Mouse (Mus musculus) heart, embryonic 12.5 days (tissue): ENCODE measurements around the gene Gm35315. TPM values are rescaled to one million over a fixed set of nuclear protein-coding genes. Genes with fewer than 3 reads are reported as not detected.
"Not testable (repeated sequence)": the region's sequence is repeated elsewhere in the genome, so short reads cannot be mapped to it uniquely, and the experiment has no call there.

ENCODE experiments used
- ATAC-seq: fragments of 200-750 bp; cut with Nextera tagmentation; 2 replicates; pipeline ENCODE4 v1.8.0; 2017; ENCODE audit warnings: moderate TSS enrichment, moderate library complexity; ENCODE audit not compliant: insufficient number of reproducible peaks, low FRiP score
- H3K27ac ChIP-seq: fragments of 300-500 bp; sonication (generic); 2 replicates; pipeline ENCODE4 v1.5.1; 2016; ENCODE audit warnings: mild to moderate bottlenecking, moderate library complexity; ENCODE audit not compliant: poor library complexity, severe bottlenecking
- H3K27me3 ChIP-seq: fragments of 300-500 bp; sonication (generic); replicated peaks from 2 replicates; pipeline ENCODE4 v1.6.1; 2016; ENCODE audit warnings: mild to moderate bottlenecking, moderate library complexity
- H3K36me3 ChIP-seq: fragments of 300-500 bp; sonication (generic); 2 replicates; pipeline ENCODE4 v1.6.1; 2016; ENCODE audit warnings: mild to moderate bottlenecking, moderate library complexity
- H3K4me1 ChIP-seq: fragments of 300-500 bp; sonication (generic); replicated peaks from 2 replicates; pipeline ENCODE4 v1.6.1; 2016; ENCODE audit warnings: mild to moderate bottlenecking
- H3K4me2 ChIP-seq: fragments of 300-500 bp; sonication (generic); 2 replicates; pipeline ENCODE4 v1.6.1; 2016; ENCODE audit warnings: mild to moderate bottlenecking, moderate library complexity
- H3K4me3 ChIP-seq: fragments of 300-500 bp; sonication (generic); 2 replicates; pipeline ENCODE4 v1.5.1; 2016; ENCODE audit warnings: mild to moderate bottlenecking
- H3K9ac ChIP-seq: fragments of 300-500 bp; sonication (generic); 2 replicates; pipeline ENCODE4 v1.6.1; 2016; ENCODE audit warnings: mild to moderate bottlenecking, moderate library complexity
- H3K9me3 ChIP-seq: fragments of 300-500 bp; sonication (generic); replicated peaks from 2 replicates; pipeline ENCODE4 v1.6.1; 2016; ENCODE audit warnings: mild to moderate bottlenecking, moderate library complexity
- WGBS: fragments of 180-500 bp; shearing (Covaris S2); methylation state at CpG from one replicate; pipeline ENCODE4 v1.1.7; 2016; 5-methylcytosine and 5-hydroxymethylcytosine counted together
- polyA plus RNA-seq: library from polyadenylated mRNA; unstranded; fragments of >200 nt; fragmentation: Nextera tagmentation; extraction: Ambion mirVana; gene quantifications from 2 replicates; pipeline ENCODE4 v1.2.1, GENCODE M21; 2016

Gm35315 gene
- polyA plus RNA-seq, 1 experiment from 2014 or later, result 0.46 TPM

DNA sequence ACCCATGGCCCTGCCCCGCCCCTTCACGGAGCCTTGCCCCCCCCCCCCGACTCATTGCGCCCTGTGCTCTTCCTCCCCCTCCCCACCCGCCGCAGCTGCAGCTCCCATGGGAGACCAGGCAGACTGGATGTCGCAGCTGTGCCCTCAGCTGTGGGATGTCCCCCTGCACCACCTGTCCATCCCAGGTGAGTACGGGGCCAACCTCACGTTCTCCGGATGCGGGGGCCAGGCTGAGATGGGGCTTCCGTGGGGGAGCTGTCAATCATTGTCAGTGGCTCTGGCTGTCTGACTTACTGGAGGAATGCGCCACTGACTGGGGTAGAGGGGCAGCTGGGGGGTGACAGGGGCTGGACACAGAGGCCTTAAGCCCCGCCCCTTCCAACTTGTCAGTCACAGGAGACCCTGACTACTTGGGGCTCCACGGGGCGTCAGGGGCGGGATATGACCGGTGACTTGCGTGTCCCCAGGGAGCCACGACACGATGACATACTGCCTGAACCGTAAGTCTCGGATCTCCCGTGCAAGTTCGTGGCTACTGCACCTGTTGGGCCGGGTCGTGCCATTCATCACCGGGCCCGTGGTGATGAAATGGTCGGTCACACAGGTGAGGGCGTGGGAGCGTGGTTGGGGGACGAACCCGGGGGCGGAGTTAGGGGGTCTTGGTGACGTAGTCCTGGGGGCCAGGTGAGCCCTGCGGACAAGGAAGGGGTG lies 6.9 kb upstream of the Gm35315 start:
- 1% methylated on average over 32 of the region's 37 CpGs for WGBS
- peaks cover 37% of the 10 kb centered on the region for H3K36me3 ChIP-seq
- peaks cover 20% of the 10 kb centered on the region for H3K4me1 ChIP-seq
- no peak overlapping the region for H3K27ac ChIP-seq
- peak overlapping the region; percentile 11; the same call in 1 of the 2 replicates for H3K9ac ChIP-seq
- peak overlapping the region; percentile 84 for H3K4me2 ChIP-seq
- H3K9me3 ChIP-seq, result 0 out of 2 replicates have a peak, but pooled peaks cover 3% of the 10 kb centered on the region
- H3K4me3 ChIP-seq, result peak overlapping the region; percentile 41
- 0 out of 2 replicates have a peak, but pooled peaks cover 13% of the 10 kb centered on the region for H3K27me3 ChIP-seq
- peak; percentile 7; the same call in 1 of the 2 replicates for ATAC-seq

DNA sequence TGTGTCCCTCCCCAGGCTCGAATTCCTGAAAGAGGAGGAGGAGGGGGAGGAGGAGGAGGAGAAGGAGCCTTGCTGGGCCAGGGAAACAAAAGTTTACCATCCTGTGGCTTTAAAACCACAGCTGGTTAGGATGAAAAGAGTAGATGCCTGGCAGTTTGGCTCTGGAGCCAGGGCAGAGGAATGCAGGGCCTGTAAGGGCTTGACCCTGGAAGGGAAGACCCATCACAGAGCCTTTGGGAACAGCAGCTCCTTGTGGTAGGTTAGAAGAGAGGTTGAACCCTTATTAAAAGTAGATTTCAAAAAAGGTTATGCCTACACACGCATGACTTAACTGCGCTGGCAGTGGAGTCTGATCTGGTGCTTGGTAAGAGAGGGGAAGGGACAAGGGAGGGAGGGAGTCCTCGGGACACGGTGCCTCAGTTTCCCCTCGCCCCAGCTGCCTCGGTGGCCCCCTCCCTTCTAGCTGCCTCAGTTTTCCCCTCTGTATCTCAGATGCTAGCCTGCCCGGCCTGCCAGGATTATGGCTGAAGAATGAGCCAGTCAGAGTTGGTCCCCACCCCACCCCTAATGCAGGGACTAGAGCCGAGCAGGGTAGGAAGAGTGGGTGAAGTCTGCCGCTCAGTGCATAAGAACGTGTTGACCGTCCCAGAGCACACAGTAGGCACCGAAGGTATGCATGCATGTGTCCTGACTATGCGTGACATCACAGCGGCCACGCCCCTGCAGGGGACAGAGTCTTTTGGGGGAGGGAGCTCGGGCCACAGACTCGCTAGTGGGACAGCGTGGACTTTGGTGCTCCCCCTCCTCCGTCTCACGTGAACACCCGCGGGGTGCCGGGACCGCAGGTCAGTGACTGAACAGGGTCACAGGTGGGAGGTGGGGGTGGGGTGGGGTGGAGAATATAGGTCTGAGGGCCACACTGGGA lies 5.7 kb upstream of the Gm35315 start, which contains the start of gene Plcxd1:
Gene Plcxd1 (plus strand): TSS at position 314 of the 925 bp plus-strand sequence.
- H3K4me3 ChIP-seq, result peak within 1 kb of the TSS; percentile 41
- H3K36me3 ChIP-seq, result peaks cover 26% of the 10 kb centered on the region
- 0 out of 2 replicates have a peak, but pooled peaks cover 13% of the 10 kb centered on the region for H3K27me3 ChIP-seq
- peak within 1 kb of the TSS; percentile 11; the same call in 1 of the 2 replicates for H3K9ac ChIP-seq
- 0 out of 2 replicates have a peak, but pooled peaks have one; percentile 17 for ATAC-seq
- no peaks in the 10 kb centered on the region for H3K9me3 ChIP-seq
- peak within 1 kb of the TSS; percentile 84 for H3K4me2 ChIP-seq
- WGBS, result 6% methylated on average over 25 of the region's 25 CpGs
- no peak within 1 kb of the TSS for H3K27ac ChIP-seq
- H3K4me1 ChIP-seq, result peaks cover 23% of the 10 kb centered on the region

DNA sequence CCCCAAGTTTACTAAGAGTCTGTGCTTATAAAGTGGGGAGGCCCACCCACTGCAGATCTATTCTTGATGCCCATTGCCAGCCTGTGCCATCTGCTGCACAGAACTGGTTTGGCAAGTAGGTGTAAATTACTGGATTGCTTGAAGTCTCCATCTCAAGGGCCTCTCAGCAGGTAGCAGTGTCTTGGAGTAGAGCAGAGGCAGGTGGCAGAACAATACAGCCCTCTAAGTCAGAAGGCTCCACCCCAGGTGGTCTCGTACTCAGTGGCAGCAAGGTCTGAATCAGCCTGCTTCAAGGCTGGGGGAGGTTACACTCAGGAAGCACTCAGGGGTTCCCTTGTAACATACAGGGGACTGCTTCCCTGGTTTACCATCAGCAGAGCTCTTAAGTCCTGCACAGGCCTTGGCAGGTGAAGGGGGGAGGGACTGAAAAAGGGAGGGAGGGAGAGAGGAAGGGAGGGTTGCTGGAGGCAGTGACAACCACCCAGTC lies 4.8 kb upstream of the Gm35315 start:
- H3K36me3 ChIP-seq, result peaks cover 17% of the 10 kb centered on the region
- no peak overlapping the region for H3K4me2 ChIP-seq
- no peaks in the 10 kb centered on the region for H3K9me3 ChIP-seq
- no peak overlapping the region for H3K9ac ChIP-seq
- no peak overlapping the region for H3K4me3 ChIP-seq
- H3K27ac ChIP-seq, result no peak overlapping the region
- H3K27me3 ChIP-seq, result 0 out of 2 replicates have a peak, but pooled peaks cover 13% of the 10 kb centered on the region
- H3K4me1 ChIP-seq, result peaks cover 26% of the 10 kb centered on the region
- 58% methylated on average over 1 of the region's 1 CpGs for WGBS
- no peak for ATAC-seq

DNA sequence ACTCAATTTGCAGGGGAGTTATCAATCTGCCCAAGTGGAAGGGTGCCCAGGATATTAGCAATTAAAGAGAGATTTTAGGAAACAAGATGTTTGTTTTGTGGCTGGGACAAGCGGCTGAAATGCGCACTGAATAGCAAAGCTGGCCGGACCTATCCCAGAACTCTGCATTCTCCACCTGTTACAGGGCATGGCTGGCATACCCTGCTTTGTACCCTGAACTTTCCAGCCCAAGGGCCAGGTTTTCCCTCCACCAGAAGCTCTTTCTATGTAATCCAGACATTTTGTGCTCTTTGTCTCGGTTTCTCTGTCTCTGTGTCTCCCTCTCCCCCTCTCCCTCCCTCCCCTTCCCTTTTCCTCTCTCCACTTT lies 610 bp upstream of the Gm35315 start:
- 6% methylated on average over 4 of the region's 4 CpGs for WGBS
- no peaks in the 10 kb centered on the region for H3K36me3 ChIP-seq
- H3K27ac ChIP-seq, result no peak overlapping the region
- peak overlapping the region; percentile 73 for H3K9ac ChIP-seq
- H3K4me3 ChIP-seq, result peak overlapping the region; percentile 54
- 0 out of 2 replicates have a peak, but pooled peaks cover 8% of the 10 kb centered on the region for H3K27me3 ChIP-seq
- H3K9me3 ChIP-seq, result no peaks in the 10 kb centered on the region
- H3K4me1 ChIP-seq, result peaks cover 9% of the 10 kb centered on the region
- ATAC-seq, result no peak
- peak overlapping the region; percentile 93 for H3K4me2 ChIP-seq

DNA sequence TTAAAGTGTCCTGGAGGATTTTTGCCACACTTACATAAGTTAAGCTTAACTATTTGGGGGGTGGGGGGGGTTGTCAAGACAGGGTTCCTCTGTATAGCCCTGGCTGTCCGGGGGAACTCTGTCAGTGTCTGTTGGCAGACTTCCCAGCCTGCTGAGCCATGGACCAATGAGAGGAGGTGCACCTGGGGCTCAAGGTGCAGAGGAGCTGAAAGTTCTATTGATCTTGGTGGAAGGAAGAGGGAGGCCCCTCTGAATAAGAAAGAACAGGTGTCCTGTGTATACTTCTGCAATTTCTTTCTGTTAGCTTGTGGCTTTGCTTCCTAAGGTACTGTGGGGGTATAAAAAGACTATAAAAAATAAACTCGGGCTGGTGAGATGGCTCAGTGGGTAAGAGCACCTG lies 2.7 kb downstream of the Gm35315 start:
- ATAC-seq, result no peak
- Histone ChIP-seq H3K9me3 (no peaks in the 10 kb centered on the region), H3K27me3 (no peaks in the 10 kb centered on the region), H3K9ac (no peak overlapping the region), H3K4me2 (no peak overlapping the region), H3K4me1 (peaks cover 9% of the 10 kb centered on the region), H3K27ac (no peak overlapping the region), H3K4me3 (no peak overlapping the region), H3K36me3 (no peaks in the 10 kb centered on the region)
- WGBS, result 65% methylated on average over 2 of the region's 2 CpGs

DNA sequence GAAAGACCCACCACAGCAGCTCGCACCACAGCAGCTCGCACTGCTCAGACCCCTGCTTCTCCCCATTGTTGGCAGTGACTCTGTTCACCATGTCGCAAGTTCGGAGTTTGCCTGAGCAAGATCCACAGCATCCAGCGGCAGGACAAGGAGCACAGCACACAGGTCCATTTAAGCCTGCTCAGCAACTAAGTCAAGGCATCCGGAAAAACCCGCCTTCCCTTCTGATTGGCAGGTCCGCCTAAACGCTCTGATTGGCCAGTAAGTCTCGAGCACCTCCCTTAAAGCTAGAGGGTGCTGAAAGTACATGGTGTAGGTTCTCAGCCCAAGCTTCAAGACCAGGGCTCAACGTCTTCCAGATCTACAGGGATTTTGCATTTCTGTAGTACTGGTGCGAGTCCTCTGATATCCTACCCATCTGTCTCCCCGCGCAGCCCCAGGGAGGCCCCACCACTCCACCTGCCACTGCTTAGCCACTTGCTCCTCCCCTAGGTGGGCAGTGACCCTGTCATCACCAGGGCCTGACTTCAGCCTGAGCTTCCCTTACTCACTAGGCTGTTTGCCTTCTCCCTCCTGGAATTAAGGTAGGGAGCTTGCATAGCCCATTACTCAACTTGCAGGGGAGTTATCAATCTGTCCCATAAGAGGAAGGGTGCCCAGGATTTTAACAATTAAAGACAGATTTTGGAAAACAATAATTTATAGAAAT lies 7.9 kb downstream of the Gm35315 start:
- H3K4me2 ChIP-seq, result peak overlapping the region; percentile 33

DNA sequence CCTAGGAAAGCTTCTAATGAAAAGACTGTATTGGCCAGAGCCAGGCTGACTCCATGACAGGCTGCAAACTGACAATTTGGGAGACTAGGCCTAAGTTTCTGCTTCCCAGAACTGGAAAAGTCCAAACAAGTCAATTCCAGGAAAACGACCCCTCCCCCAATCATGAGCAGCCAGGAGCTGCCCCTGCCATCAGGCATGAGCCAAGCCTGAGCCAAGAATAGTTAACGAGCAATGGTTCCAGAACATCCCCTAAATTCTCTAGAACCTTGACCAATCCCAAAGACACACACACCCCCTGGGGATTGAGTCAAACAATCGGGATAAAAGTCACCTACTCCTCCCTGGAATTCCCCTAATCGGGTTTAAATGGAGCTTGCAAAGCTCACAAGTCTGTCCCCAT lies 11.3 kb downstream of the Gm35315 start:
- Histone ChIP-seq H3K27ac (no peak overlapping the region), H3K9ac (no peak overlapping the region), H3K4me2 (no peak overlapping the region), H3K36me3 (peaks cover 7% of the 10 kb centered on the region), H3K4me3 (no peak overlapping the region), H3K9me3 (no peaks in the 10 kb centered on the region; the same call in 1 of the 2 replicates), H3K27me3 (no peaks in the 10 kb centered on the region), H3K4me1 (no peaks in the 10 kb centered on the region)
- no peak for ATAC-seq
- WGBS, result 79% methylated on average over 4 of the region's 4 CpGs

More for the DNA sequence above, 7.9 kb downstream of the Gm35315 start:
- H3K9me3 ChIP-seq, result no peaks in the 10 kb centered on the region; the same call in 1 of the 2 replicates
- H3K27ac ChIP-seq, result no peak overlapping the region
- WGBS, result 21% methylated on average over 14 of the region's 14 CpGs
- H3K4me1 ChIP-seq, result no peaks in the 10 kb centered on the region
- no peaks in the 10 kb centered on the region for H3K27me3 ChIP-seq
- peak; percentile 66; the same call in 1 of the 2 replicates for ATAC-seq
- H3K4me3 ChIP-seq, result peak overlapping the region; percentile 20; the same call in 1 of the 2 replicates
- no peaks in the 10 kb centered on the region for H3K36me3 ChIP-seq
- H3K9ac ChIP-seq, result no peak overlapping the region

DNA sequence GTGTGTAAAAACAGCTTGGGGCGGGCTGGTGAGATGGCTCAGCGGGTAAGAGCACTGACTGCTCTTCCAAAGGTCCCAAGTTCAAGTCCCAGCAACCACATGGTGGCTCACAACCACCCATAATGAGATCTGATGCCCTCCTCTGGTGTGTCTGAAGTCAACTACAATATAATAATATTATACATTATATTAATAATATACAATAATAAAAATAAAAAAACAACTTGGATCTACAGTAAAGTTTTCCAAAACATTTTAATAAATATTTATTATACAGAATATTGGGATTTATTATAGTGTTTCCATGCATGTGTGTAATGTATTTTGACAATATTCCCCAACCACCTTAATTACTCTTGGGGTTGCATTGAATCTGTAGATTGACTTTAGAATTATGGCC lies 21.8 kb downstream of the Gm35315 start, which contains the start of gene Gm17655:
Gene Gm17655 (minus strand): TSS at position 101 of the 400 bp plus-strand sequence.
- H3K4me3 ChIP-seq, H3K36me3 ChIP-seq, H3K4me2 ChIP-seq, H3K9ac ChIP-seq, H3K27me3 ChIP-seq, ATAC-seq, H3K27ac ChIP-seq, H3K4me1 ChIP-seq: not testable (repeated sequence)
- H3K9me3 ChIP-seq, result peaks cover 31% of the 10 kb centered on the region
- 88% methylated on average over 2 of the region's 2 CpGs for WGBS

DNA sequence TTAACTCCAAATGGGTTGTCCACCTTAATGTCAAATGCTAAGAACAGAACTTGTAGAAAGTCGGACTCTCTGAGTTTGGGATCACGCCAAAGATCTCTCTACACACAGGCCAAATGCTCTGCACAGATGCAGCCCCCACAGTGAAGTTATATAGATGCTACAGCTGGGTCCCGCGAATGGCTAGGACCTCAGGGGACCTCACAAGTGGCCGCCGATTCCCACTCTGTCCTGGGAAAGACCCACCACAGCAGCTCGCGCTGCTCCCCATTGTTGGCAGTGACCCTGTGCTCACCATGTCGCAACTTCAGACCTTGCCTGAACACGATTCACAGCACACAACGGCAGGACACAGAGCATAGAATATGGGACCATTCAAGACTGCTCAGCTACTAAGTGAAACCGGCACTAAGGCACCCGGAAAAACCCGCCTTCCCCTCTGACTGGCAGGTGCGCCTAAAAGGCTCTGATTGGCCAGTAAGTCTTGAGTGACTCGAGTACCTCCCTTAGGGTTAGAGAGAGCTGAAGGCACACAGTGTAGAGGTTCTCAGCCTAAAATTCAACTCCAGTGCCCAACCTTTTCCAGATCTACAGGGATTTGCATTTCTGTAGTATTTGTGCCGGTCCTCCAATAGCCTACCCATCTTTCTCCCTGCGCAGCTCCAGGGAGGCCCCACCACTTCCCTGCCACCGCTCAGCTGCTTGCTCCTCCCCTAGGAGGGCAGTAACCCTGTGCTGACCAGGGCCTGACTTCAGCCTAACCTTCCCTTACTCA lies 36.4 kb downstream of the Gm35315 start:
- Histone ChIP-seq H3K4me3 (peak overlapping the region; percentile 89), H3K27me3 (no peaks in the 10 kb centered on the region), H3K9ac (peak overlapping the region; percentile 86), H3K36me3 (no peaks in the 10 kb centered on the region), H3K4me2 (peak overlapping the region; percentile 74), H3K4me1 (no peaks in the 10 kb centered on the region), H3K27ac (no peak overlapping the region), H3K9me3 (peaks cover 3% of the 10 kb centered on the region; the same call in 1 of the 2 replicates)
- 2% methylated on average over 19 of the region's 19 CpGs for WGBS
- ATAC-seq, result peak; percentile 99
